Mouse (Mus musculus) spleen, adult 2 months (tissue): Measurements from ENCODE around the gene Rnf152.

Experiments used
- CTCF ChIP-seq: fragments of 200-500 bp; IDR thresholded peaks from 2 replicates; pipeline ENCODE4 v1.5.1; 2011; ENCODE audit warnings: mild to moderate bottlenecking, inconsistent platforms; ENCODE audit not compliant: insufficient read depth, insufficient read length, insufficient replicate concordance; ENCODE audit errors: extremely low read depth
- POLR2A ChIP-seq: fragments of 200-500 bp; IDR thresholded peaks from 2 replicates; pipeline ENCODE4 v1.6.1; 2011; ENCODE audit warnings: low read depth, low read length, inconsistent platforms

- TF ChIP-seq POLR2A, result no peak
- no peak for TF ChIP-seq CTCF
Observed at GRCm38 (mm10) chr1:105246075-105246574, 110.4 kb downstream of the Rnf152 start.
